Mouse (Mus musculus) liver, embryonic 14.5 days (tissue): ENCODE measurements around the gene Rep15.

Experiments
- CTCF ChIP-seq: IDR thresholded peaks from 2 replicates; pipeline ENCODE4 v1.5.1; 2016; ENCODE audit warnings: antibody characterized with exemption, low read depth, control low read depth
- EP300 ChIP-seq: IDR thresholded peaks from 2 replicates; pipeline ENCODE4 v1.6.1; 2016; ENCODE audit warnings: antibody characterized with exemption, low read depth

DNA sequence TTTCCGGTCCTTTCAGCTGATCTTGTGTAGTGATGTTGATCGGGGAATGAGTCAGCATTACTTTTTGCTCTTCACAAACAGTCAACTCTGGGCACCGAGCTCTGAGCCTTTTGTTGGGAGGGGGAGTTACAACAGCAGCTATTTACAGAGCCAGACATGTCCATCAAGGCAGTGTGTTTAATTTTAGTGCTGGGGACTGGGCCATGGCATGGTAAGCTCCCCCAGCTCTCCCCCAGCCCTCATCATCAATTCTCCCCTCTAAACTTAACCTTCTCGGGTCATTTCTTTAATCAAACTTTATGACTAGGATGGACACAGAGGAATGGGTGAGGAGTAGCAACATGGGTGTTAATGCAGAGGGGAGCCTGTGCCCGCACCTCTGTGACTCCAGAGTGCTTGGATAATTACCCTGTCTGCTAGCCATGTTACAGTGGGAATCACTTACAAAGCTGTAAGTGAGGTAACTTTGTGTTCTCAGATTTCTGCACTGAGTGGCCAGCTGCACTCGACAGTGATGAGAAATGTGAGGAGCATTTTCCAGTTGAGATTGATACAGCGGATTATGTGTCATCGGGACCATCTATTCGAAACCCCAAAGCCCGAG is 23.1 kb downstream of the Rep15 start:
- TF ChIP-seq CTCF (no peak), EP300 (no peak)
